Mouse (Mus musculus): Measurements from ENCODE around the gene Pgap2. TPM values are rescaled to one million over a fixed set of nuclear protein-coding genes. Genes with fewer than 3 reads are reported as not detected.

The Pgap2 gene
- polyA plus RNA-seq (2016; fragmentation: Nextera tagmentation; extraction: Ambion mirVana) = 49.9 and 50.1 TPM in 2 replicates

- H3K27ac ChIP-seq (replicated peaks) = peak within 1 kb of the TSS; percentile 92
- under 1% methylated on average over 83 of the region's 87 CpGs for WGBS
- peak within 1 kb of the TSS; percentile 87 for H3K9ac ChIP-seq (replicated peaks)
- peak; percentile 99 for ATAC-seq (ENCODE audit: low FRiP score, low read depth)
- H3K9me3 ChIP-seq = no peaks in the 10 kb centered on the region
- peak within 1 kb of the TSS; percentile 84 for H3K4me2 ChIP-seq (replicated peaks)
- no peaks in the 10 kb centered on the region for H3K36me3 ChIP-seq
- H3K4me3 ChIP-seq = peak within 1 kb of the TSS; percentile 85
- peaks cover 12% of the 10 kb centered on the region for H3K4me1 ChIP-seq
- H3K27me3 ChIP-seq = no peaks in the 10 kb centered on the region
Observed at GRCm38 (mm10) chr7:102209756-102210721, at the start of gene Pgap2, which contains the start of gene Nup98. Gene Pgap2, plus strand, starts transcription at chr7:102210208. Gene Nup98, minus strand, starts transcription at chr7:102210176.

GRCm38 (mm10) chr7:102170300-102170699, 39.7 kb upstream of the Pgap2 start:
- Histone ChIP-seq H3K9me3 (no peaks in the 10 kb centered on the region), H3K4me3 (no peak overlapping the region), H3K4me1 (no peaks in the 10 kb centered on the region), H3K9ac (replicated peaks) (no peak overlapping the region), H3K4me2 (replicated peaks) (no peak overlapping the region), H3K27ac (replicated peaks) (no peak overlapping the region), H3K27me3 (no peaks in the 10 kb centered on the region), H3K36me3 (peaks cover 29% of the 10 kb centered on the region)
- no peak for ATAC-seq (ENCODE audit: low FRiP score, low read depth)

- ATAC-seq (ENCODE audit: low FRiP score, low read depth) = no peak
- Histone ChIP-seq H3K4me2 (replicated peaks) (no peak overlapping the region), H3K27ac (replicated peaks) (no peak overlapping the region), H3K9me3 (no peaks in the 10 kb centered on the region), H3K4me3 (no peak overlapping the region), H3K4me1 (no peaks in the 10 kb centered on the region), H3K27me3 (no peaks in the 10 kb centered on the region), H3K9ac (replicated peaks) (no peak overlapping the region), H3K36me3 (peaks cover 74% of the 10 kb centered on the region)
- 91% methylated on average over 3 of the region's 3 CpGs for WGBS
Observed at GRCm38 (mm10) chr7:102183849-102184248, 26.2 kb upstream of the Pgap2 start.

GRCm38 (mm10) chr7:102192356-102192755, 17.7 kb upstream of the Pgap2 start:
- Histone ChIP-seq H3K4me1 (no peaks in the 10 kb centered on the region), H3K27ac (replicated peaks) (no peak overlapping the region), H3K27me3 (no peaks in the 10 kb centered on the region), H3K9me3 (no peaks in the 10 kb centered on the region), H3K4me2 (replicated peaks) (no peak overlapping the region), H3K36me3 (peaks cover 60% of the 10 kb centered on the region), H3K9ac (replicated peaks) (no peak overlapping the region), H3K4me3 (no peak overlapping the region)
- WGBS = 93% methylated on average over 1 of the region's 1 CpGs
- ATAC-seq (ENCODE audit: low FRiP score, low read depth) = no peak

DNA sequence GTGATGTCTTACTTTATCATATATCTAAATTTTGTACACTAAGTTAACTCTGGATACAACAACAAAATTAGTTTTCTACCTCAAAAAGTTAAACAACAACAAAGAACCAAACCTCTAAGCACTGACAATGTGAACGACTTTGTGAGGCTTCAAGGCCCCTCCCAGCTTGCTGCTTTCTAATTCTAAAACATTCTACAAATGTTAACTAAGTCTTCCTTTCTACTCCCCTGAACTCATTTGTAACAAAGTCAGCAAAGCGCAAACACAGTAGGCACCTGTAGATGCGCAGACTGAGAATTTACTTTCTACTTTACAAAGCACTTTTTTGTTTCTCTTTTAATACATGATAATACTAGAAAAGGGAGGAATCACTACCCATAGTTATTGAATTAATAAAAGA, 9.4 kb upstream of the Pgap2 start:
- ATAC-seq (ENCODE audit: low FRiP score, low read depth) = no peak
- Histone ChIP-seq H3K9ac (replicated peaks) (no peak overlapping the region), H3K27ac (replicated peaks) (no peak overlapping the region), H3K9me3 (no peaks in the 10 kb centered on the region), H3K4me1 (no peaks in the 10 kb centered on the region), H3K27me3 (no peaks in the 10 kb centered on the region), H3K4me2 (replicated peaks) (no peak overlapping the region), H3K4me3 (no peak overlapping the region), H3K36me3 (0 out of 2 replicates have a peak, but pooled peaks cover 3% of the 10 kb centered on the region)
- 85% methylated on average over 3 of the region's 3 CpGs for WGBS

GRCm38 (mm10) chr7:102200996-102201785, 8.8 kb upstream of the Pgap2 start:
- no peaks in the 10 kb centered on the region for H3K27me3 ChIP-seq
- no peaks in the 10 kb centered on the region for H3K4me1 ChIP-seq
- H3K4me3 ChIP-seq = no peak overlapping the region
- no peak overlapping the region for H3K4me2 ChIP-seq (replicated peaks)
- 0 out of 2 replicates have a peak, but pooled peaks cover 3% of the 10 kb centered on the region for H3K36me3 ChIP-seq
- ATAC-seq (ENCODE audit: low FRiP score, low read depth) = no peak
- H3K9ac ChIP-seq (replicated peaks) = no peak overlapping the region
- H3K9me3 ChIP-seq = no peaks in the 10 kb centered on the region
- no peak overlapping the region for H3K27ac ChIP-seq (replicated peaks)

DNA sequence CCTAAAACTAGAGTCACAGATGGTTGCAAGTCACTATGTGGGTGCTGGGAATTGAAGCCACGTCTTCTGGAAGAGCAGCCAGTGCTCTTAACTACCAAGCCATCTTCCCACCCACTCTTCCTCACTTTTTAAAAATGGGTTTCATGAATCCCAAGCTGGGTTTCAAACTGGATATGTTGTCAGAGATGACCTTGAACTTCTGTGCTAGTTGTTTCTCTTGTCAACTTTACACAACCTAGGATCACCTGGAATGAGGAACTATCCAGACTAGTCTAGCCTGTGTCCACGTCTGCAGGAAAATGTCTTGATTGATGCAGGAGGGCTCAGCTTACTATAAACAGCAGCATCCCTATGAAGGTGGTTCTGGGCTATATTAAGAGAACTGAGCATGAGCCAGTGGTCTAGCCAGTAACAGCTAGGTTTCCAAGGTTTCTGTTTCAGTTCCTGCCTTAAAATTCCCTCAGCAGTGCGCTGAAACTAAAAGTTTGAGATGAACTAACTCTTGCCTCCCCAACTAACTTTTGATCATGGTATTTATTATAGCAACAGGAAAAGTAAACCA, 5.6 kb upstream of the Pgap2 start:
- Histone ChIP-seq H3K9ac (replicated peaks) (no peak overlapping the region), H3K27ac (replicated peaks) (no peak overlapping the region), H3K36me3 (0 out of 2 replicates have a peak, but pooled peaks cover 3% of the 10 kb centered on the region), H3K4me2 (replicated peaks) (no peak overlapping the region), H3K27me3 (no peaks in the 10 kb centered on the region), H3K4me1 (peaks cover 9% of the 10 kb centered on the region), H3K4me3 (no peak overlapping the region), H3K9me3 (no peaks in the 10 kb centered on the region)
- 91% methylated on average over 3 of the region's 3 CpGs for WGBS
- no peak for ATAC-seq (ENCODE audit: low FRiP score, low read depth)

GRCm38 (mm10) chr7:102205646-102206045, 4.4 kb upstream of the Pgap2 start:
- H3K9ac ChIP-seq (replicated peaks) = no peak overlapping the region
- H3K27ac ChIP-seq (replicated peaks) = no peak overlapping the region
- no peak overlapping the region for H3K4me2 ChIP-seq (replicated peaks)
- ATAC-seq (ENCODE audit: low FRiP score, low read depth) = no peak
- H3K4me1 ChIP-seq = peaks cover 9% of the 10 kb centered on the region
- WGBS = 93% methylated on average over 1 of the region's 1 CpGs
- no peaks in the 10 kb centered on the region for H3K9me3 ChIP-seq
- H3K27me3 ChIP-seq = no peaks in the 10 kb centered on the region
- no peaks in the 10 kb centered on the region for H3K36me3 ChIP-seq
- H3K4me3 ChIP-seq = no peak overlapping the region

DNA sequence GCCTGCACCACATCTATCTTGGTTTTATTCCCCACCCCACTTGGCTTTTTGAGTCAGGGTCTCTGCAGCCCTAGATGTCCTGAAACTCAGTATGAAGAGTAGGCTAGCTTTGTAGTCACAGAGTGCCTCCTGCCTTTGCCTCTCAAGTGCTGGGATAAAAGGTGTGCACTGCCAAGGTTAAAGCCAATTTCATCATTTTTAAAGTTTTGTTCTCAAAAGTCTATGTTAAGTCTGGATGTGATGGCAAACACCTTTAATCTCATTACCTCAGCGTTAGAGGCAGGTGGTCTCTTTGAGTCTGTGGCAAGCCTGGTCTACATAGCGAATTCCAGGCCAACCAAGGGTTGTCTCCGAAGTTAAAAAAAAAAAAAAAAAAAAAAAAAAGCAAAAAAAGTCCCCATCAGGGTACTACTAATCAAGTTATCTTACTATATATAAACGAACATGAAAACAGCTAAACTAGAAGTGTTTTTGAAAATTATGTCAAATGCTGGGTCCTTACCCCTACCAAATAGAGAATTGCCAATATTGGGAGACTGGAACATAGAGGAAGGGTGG, 1.1 kb upstream of the Pgap2 start:
- H3K27ac ChIP-seq (replicated peaks) = no peak overlapping the region
- peak overlapping the region; percentile 87 for H3K9ac ChIP-seq (replicated peaks)

GRCm38 (mm10) chr7:102211071-102211470, 1.1 kb downstream of the Pgap2 start:
- H3K27ac ChIP-seq (replicated peaks) = peak overlapping the region; percentile 92
- WGBS = 65% methylated on average over 3 of the region's 3 CpGs
- peaks cover 12% of the 10 kb centered on the region for H3K4me1 ChIP-seq
- H3K27me3 ChIP-seq = no peaks in the 10 kb centered on the region
- H3K9me3 ChIP-seq = no peaks in the 10 kb centered on the region
- no peaks in the 10 kb centered on the region for H3K36me3 ChIP-seq
- H3K4me3 ChIP-seq = peak overlapping the region; percentile 85
- no peak for ATAC-seq (ENCODE audit: low FRiP score, low read depth)
- H3K4me2 ChIP-seq (replicated peaks) = peak overlapping the region; percentile 61
- H3K9ac ChIP-seq (replicated peaks) = peak overlapping the region; percentile 62

More for the DNA sequence above, 1.1 kb upstream of the Pgap2 start:
- no peaks in the 10 kb centered on the region for H3K27me3 ChIP-seq
- ATAC-seq (ENCODE audit: low FRiP score, low read depth) = no peak
- H3K36me3 ChIP-seq = no peaks in the 10 kb centered on the region
- H3K4me3 ChIP-seq = peak overlapping the region; percentile 85
- peaks cover 12% of the 10 kb centered on the region for H3K4me1 ChIP-seq
- H3K4me2 ChIP-seq (replicated peaks) = peak overlapping the region; percentile 84
- no peaks in the 10 kb centered on the region for H3K9me3 ChIP-seq
- WGBS = 55% methylated on average over 4 of the region's 4 CpGs

DNA sequence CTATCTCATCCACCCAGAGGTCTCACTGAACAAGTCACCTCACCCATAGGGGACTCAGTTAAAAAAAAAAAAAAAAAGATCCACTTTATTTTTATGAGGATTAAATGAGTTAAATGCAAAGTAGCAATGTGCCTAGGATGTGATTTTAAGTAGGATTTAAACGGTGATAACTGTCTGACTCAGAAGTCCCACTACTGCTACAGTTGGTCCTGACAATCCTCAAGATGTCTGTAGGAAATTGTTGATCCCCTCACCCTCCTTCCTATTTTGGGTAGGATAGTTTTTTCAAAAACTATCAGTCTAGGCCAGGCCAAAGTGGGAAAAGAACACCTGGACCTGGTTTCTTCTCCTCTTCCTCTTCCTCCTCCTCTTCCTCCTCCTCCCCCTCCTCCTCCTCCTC, 11.9 kb downstream of the Pgap2 start:
- Histone ChIP-seq H3K27ac (replicated peaks) (no peak overlapping the region), H3K27me3 (no peaks in the 10 kb centered on the region), H3K4me3 (peak overlapping the region; percentile 63), H3K4me1 (0 out of 2 replicates have a peak, but pooled peaks cover 3% of the 10 kb centered on the region), H3K4me2 (replicated peaks) (peak overlapping the region; percentile 91), H3K9me3 (no peaks in the 10 kb centered on the region), H3K36me3 (no peaks in the 10 kb centered on the region), H3K9ac (replicated peaks) (no peak overlapping the region)
- WGBS = 43% methylated on average over 1 of the region's 1 CpGs
- peak; percentile 23; the same call in 1 of the 2 replicates for ATAC-seq (ENCODE audit: low FRiP score, low read depth)

All from midbrain, embryonic 12.5 days (tissue).